Mouse (Mus musculus) embryonic facial prominence, embryonic 15.5 days (tissue): ENCODE results near the gene D11Wsu47e. TPM values are rescaled to one million over a fixed set of nuclear protein-coding genes. Genes with fewer than 3 reads are reported as not detected.

ENCODE experiments used
- ATAC-seq: fragments of 200-750 bp; cut with Nextera tagmentation; 2 replicates; pipeline ENCODE4 v1.8.0; 2017; ENCODE audit warnings: low read depth, moderate TSS enrichment; ENCODE audit not compliant: insufficient number of reproducible peaks, low FRiP score, low TSS enrichment
- H3K27ac ChIP-seq: fragments of 300-500 bp; sonication (generic); replicated peaks from 2 replicates; pipeline ENCODE4 v1.5.1; 2015; ENCODE audit warnings: mild to moderate bottlenecking, inconsistent platforms
- H3K27me3 ChIP-seq: fragments of 300-500 bp; sonication (generic); 2 replicates; pipeline ENCODE4 v1.6.1; 2015; ENCODE audit warnings: inconsistent platforms
- H3K36me3 ChIP-seq: fragments of 300-500 bp; sonication (generic); 2 replicates; pipeline ENCODE4 v1.6.1; 2015; ENCODE audit warnings: mild to moderate bottlenecking, inconsistent platforms
- H3K4me1 ChIP-seq: fragments of 300-500 bp; sonication (generic); 2 replicates; pipeline ENCODE4 v1.6.1; 2015; ENCODE audit warnings: inconsistent platforms
- H3K4me2 ChIP-seq: fragments of 300-500 bp; sonication (generic); replicated peaks from 2 replicates; pipeline ENCODE4 v1.6.1; 2015; ENCODE audit warnings: mild to moderate bottlenecking, inconsistent platforms
- H3K4me3 ChIP-seq: fragments of 300-500 bp; sonication (generic); replicated peaks from 2 replicates; pipeline ENCODE4 v1.5.1; 2015; ENCODE audit warnings: mild to moderate bottlenecking, inconsistent platforms
- H3K9ac ChIP-seq: fragments of 300-500 bp; sonication (generic); 2 replicates; pipeline ENCODE4 v1.6.1; 2015; ENCODE audit warnings: inconsistent platforms
- H3K9me3 ChIP-seq: fragments of 300-500 bp; sonication (generic); replicated peaks from 2 replicates; pipeline ENCODE4 v1.6.1; 2016; ENCODE audit warnings: inconsistent platforms
- WGBS: fragments of 180-500 bp; shearing (Covaris S2); methylation state at CpG from one replicate; pipeline ENCODE4 v1.1.7; 2015; 5-methylcytosine and 5-hydroxymethylcytosine counted together
- polyA plus RNA-seq: library from polyadenylated mRNA; unstranded; fragments of >200 nt; fragmentation: Nextera tagmentation; extraction: Ambion mirVana; gene quantifications from 2 replicates; pipeline ENCODE4 v1.2.1, GENCODE M21; 2015

The D11Wsu47e gene
- polyA plus RNA-seq, 1 experiment from 2014 or later = 19.6 TPM

DNA sequence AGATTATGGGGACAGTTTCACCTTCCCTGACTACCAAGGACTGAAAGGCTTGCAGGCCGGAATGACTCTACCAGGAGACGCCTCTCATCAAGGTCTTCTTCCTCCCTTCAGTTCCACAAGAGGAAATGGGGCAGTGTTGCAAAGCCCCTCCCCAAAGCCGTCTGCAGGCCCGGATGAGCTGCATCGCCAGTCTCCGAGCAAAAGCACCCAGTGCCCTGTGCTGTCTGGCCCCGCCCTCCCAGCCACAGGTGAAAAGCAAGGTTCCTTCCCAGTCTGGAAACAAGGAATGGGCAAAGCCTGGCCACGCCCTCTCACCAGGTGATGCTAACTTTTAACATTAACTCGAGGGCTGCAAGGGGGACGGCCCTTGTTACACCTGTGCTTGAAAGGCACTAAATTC is 17.6 kb upstream of the D11Wsu47e start:
- Histone ChIP-seq H3K4me2 (no peak overlapping the region), H3K9me3 (no peaks in the 10 kb centered on the region), H3K27ac (0 out of 2 replicates have a peak overlapping the region, but pooled peaks have one; percentile 8), H3K27me3 (no peaks in the 10 kb centered on the region), H3K9ac (no peak overlapping the region), H3K36me3 (peaks cover 40% of the 10 kb centered on the region), H3K4me1 (peaks cover 21% of the 10 kb centered on the region), H3K4me3 (no peak overlapping the region)
- ATAC-seq = no peak
- WGBS = 48% methylated on average over 10 of the region's 10 CpGs

DNA sequence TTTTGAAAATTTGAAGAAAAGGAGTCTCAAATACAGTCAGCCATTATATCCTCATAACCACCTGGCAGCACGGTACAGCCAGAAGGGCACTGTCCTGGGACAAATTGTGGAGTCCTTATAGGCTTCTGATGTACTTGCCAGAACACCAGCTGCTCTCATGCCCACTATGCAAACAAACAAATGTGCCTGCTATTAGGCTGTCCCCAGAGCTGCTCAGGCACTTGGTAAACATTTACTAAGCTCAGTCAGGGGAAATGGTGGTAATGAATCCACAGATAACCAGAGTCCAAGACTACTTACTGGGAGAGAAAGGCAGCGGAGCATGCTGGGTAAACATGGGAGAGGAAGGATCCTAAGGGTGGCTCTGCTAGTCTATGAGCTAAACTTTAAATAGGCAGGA is 17.1 kb upstream of the D11Wsu47e start:
- ATAC-seq = 0 out of 2 replicates have a peak, but pooled peaks have one; percentile 39
- Histone ChIP-seq H3K36me3 (peaks cover 40% of the 10 kb centered on the region), H3K4me2 (no peak overlapping the region), H3K27ac (no peak overlapping the region), H3K4me1 (peaks cover 21% of the 10 kb centered on the region), H3K27me3 (no peaks in the 10 kb centered on the region), H3K9me3 (no peaks in the 10 kb centered on the region), H3K9ac (no peak overlapping the region), H3K4me3 (no peak overlapping the region)
- 70% methylated on average over 2 of the region's 2 CpGs for WGBS

DNA sequence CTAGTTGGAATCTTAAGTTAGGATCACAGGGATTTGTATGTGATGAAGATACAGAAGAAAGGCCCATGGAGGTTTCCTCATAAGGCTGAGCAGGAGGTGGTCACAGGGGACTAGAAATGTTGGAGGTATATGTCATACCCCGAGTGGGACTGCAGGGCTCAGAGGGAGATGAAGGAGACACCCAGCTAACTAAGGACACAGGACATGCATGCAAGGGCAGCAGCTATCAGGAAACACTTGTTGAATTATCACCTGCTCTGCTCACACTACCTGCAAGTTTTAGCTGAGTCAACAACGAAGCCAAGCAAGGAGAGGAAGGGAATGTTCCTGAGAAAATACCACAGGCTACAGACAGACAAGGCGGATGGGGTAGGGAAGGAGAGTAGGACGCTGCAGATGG is 16.5 kb upstream of the D11Wsu47e start:
- Histone ChIP-seq H3K9ac (no peak overlapping the region), H3K27me3 (no peaks in the 10 kb centered on the region), H3K36me3 (peaks cover 39% of the 10 kb centered on the region), H3K4me2 (no peak overlapping the region), H3K27ac (0 out of 2 replicates have a peak overlapping the region, but pooled peaks have one; percentile 13), H3K4me3 (no peak overlapping the region), H3K4me1 (peaks cover 21% of the 10 kb centered on the region), H3K9me3 (no peaks in the 10 kb centered on the region)
- no peak for ATAC-seq
- 72% methylated on average over 4 of the region's 4 CpGs for WGBS

DNA sequence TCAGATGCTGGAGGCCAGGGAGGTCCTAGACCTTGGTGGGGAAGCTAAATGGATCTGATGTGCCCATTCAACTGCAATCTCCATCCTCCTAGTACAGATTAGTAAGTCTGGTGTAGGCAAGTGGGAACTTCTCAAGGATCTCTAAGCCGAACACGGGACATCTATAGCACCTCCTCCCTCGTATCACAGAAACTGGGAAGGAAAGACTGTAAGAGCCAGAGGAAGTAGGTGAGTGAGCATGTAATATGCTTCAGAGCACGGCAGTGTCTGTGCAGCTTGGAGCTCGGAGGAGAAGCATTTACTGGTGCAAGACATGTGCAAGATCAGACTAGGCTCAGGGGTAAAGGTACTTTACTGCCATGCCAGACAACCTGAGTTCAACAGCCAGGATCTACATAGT is 15.4 kb upstream of the D11Wsu47e start:
- no peak overlapping the region for H3K4me2 ChIP-seq
- no peak for ATAC-seq
- 82% methylated on average over 5 of the region's 5 CpGs for WGBS
- no peaks in the 10 kb centered on the region for H3K9me3 ChIP-seq
- peaks cover 42% of the 10 kb centered on the region for H3K36me3 ChIP-seq
- 0 out of 2 replicates have a peak overlapping the region, but pooled peaks have one; percentile 12 for H3K27ac ChIP-seq
- H3K4me3 ChIP-seq = no peak overlapping the region
- H3K9ac ChIP-seq = no peak overlapping the region
- peaks cover 25% of the 10 kb centered on the region for H3K4me1 ChIP-seq
- no peaks in the 10 kb centered on the region for H3K27me3 ChIP-seq

DNA sequence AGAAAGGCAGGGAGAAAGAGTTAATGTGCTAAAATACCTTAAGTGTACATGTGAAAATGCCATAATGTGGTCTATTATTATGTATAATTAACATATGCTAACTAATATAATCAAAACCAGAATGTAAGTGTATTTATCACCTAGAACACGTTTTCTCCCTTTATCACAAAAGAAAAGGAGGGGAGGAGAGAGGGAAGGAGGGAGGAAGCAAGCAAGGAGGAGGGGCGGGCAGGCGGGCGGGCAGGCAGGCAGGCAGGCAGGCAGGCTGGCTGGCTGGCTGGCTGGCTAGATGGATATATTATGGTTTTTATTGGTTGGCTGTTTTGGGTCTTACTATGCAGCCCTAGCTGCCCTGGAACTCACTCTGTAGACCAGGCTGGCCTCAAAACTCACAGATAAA is 14.5 kb upstream of the D11Wsu47e start:
- no peak for ATAC-seq
- no peaks in the 10 kb centered on the region for H3K9me3 ChIP-seq
- no peak overlapping the region for H3K4me3 ChIP-seq
- H3K27ac ChIP-seq = no peak overlapping the region
- H3K4me2 ChIP-seq = no peak overlapping the region
- H3K9ac ChIP-seq = no peak overlapping the region
- 66% methylated on average over 4 of the region's 4 CpGs for WGBS
- no peaks in the 10 kb centered on the region for H3K27me3 ChIP-seq
- H3K4me1 ChIP-seq = peaks cover 26% of the 10 kb centered on the region
- H3K36me3 ChIP-seq = peaks cover 46% of the 10 kb centered on the region

- 91% methylated on average over 4 of the region's 4 CpGs for WGBS
- H3K27ac ChIP-seq = no peak overlapping the region
- no peaks in the 10 kb centered on the region for H3K27me3 ChIP-seq
- ATAC-seq = no peak
- H3K4me3 ChIP-seq = no peak overlapping the region
- H3K36me3 ChIP-seq = peaks cover 55% of the 10 kb centered on the region
- H3K4me1 ChIP-seq = peaks cover 28% of the 10 kb centered on the region
- no peak overlapping the region for H3K4me2 ChIP-seq
- H3K9me3 ChIP-seq = no peaks in the 10 kb centered on the region
- H3K9ac ChIP-seq = no peak overlapping the region
These were observed 10.6 kb upstream of the D11Wsu47e start for GRCm38 (mm10) chr11:113673614-113674013.

- no peak overlapping the region for H3K27ac ChIP-seq
- 86% methylated on average over 5 of the region's 5 CpGs for WGBS
- no peak overlapping the region for H3K4me3 ChIP-seq
- no peaks in the 10 kb centered on the region for H3K27me3 ChIP-seq
- no peak overlapping the region for H3K4me2 ChIP-seq
- H3K9me3 ChIP-seq = no peaks in the 10 kb centered on the region
- peaks cover 45% of the 10 kb centered on the region for H3K36me3 ChIP-seq
- peak; percentile 64; the same call in 1 of the 2 replicates for ATAC-seq
- no peak overlapping the region for H3K9ac ChIP-seq
- peaks cover 26% of the 10 kb centered on the region for H3K4me1 ChIP-seq
These were observed 9.6 kb upstream of the D11Wsu47e start for GRCm38 (mm10) chr11:113674595-113674994.

- H3K4me3 ChIP-seq = no peak overlapping the region
- H3K9ac ChIP-seq = no peak overlapping the region
- H3K36me3 ChIP-seq = peaks cover 41% of the 10 kb centered on the region
- H3K9me3 ChIP-seq = no peaks in the 10 kb centered on the region
- no peaks in the 10 kb centered on the region for H3K27me3 ChIP-seq
- peak overlapping the region; percentile 75 for H3K27ac ChIP-seq
- peaks cover 30% of the 10 kb centered on the region for H3K4me1 ChIP-seq
- 64% methylated on average over 2 of the region's 2 CpGs for WGBS
- peak; percentile 51; the same call in 1 of the 2 replicates for ATAC-seq
- no peak overlapping the region for H3K4me2 ChIP-seq
These were observed 7.4 kb upstream of the D11Wsu47e start for GRCm38 (mm10) chr11:113676847-113677246.

- Histone ChIP-seq H3K4me3 (no peak overlapping the region), H3K36me3 (peaks cover 36% of the 10 kb centered on the region), H3K4me1 (peaks cover 30% of the 10 kb centered on the region), H3K27me3 (no peaks in the 10 kb centered on the region), H3K9ac (no peak overlapping the region), H3K4me2 (no peak overlapping the region), H3K27ac (peak overlapping the region; percentile 75), H3K9me3 (no peaks in the 10 kb centered on the region)
- no peak for ATAC-seq
- 76% methylated on average over 2 of the region's 2 CpGs for WGBS
These were observed 6.8 kb upstream of the D11Wsu47e start for GRCm38 (mm10) chr11:113677378-113677777.

- no peak for ATAC-seq
- Histone ChIP-seq H3K36me3 (peaks cover 28% of the 10 kb centered on the region), H3K27ac (peak overlapping the region; percentile 75), H3K4me2 (no peak overlapping the region), H3K27me3 (no peaks in the 10 kb centered on the region), H3K4me1 (peaks cover 34% of the 10 kb centered on the region), H3K9me3 (no peaks in the 10 kb centered on the region), H3K9ac (no peak overlapping the region), H3K4me3 (no peak overlapping the region)
- WGBS = 79% methylated on average over 8 of the region's 8 CpGs
These were observed 5.8 kb upstream of the D11Wsu47e start for GRCm38 (mm10) chr11:113678373-113678772.

DNA sequence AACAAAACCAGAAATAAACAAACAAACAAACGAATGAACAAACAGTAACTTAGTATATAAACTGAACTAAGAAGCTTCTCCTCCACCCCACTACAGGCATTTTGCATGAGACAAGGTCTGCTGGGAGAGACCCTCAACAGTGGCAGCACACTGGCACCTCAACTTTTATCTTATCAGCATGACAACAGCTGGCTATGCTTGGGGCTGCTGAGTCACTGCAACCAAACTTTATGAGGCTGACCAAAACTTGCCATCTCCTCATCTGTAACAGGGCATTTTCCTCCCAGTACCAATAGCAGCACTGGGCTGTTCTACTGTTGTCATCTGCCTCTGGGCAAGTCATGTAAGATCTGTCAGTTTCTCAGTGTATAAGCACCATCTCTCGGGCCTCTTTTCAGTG is 3.3 kb upstream of the D11Wsu47e start:
- H3K36me3 ChIP-seq = peaks cover 10% of the 10 kb centered on the region
- no peak overlapping the region for H3K9ac ChIP-seq
- 81% methylated on average over 2 of the region's 2 CpGs for WGBS
- no peak for ATAC-seq
- no peaks in the 10 kb centered on the region for H3K9me3 ChIP-seq
- no peak overlapping the region for H3K4me2 ChIP-seq
- H3K4me1 ChIP-seq = peaks cover 39% of the 10 kb centered on the region
- H3K27me3 ChIP-seq = no peaks in the 10 kb centered on the region
- H3K4me3 ChIP-seq = no peak overlapping the region
- no peak overlapping the region for H3K27ac ChIP-seq

DNA sequence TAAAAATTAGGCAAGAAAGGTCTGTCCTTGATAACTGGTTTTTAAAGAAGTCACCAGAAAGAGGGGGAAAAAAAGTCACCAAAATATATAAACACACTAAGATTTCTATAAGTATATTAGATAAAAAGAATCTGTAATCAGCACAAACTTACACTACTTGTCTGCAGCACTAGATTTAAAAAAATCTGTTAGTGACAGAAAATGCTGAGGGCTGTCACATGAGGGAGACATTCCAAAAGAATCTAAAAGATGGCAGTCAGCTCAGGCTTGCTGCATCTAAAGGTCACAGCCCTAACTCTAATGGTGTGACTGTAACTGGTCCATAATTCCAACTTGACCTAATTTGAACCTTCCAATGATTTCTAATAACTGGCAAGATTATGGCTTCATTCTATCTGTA is 2.2 kb upstream of the D11Wsu47e start:
- Histone ChIP-seq H3K27ac (no peak overlapping the region), H3K27me3 (no peaks in the 10 kb centered on the region), H3K9me3 (no peaks in the 10 kb centered on the region), H3K4me3 (no peak overlapping the region), H3K4me1 (peaks cover 42% of the 10 kb centered on the region), H3K9ac (no peak overlapping the region), H3K4me2 (peak overlapping the region; percentile 87; the same call in 1 of the 2 replicates), H3K36me3 (0 out of 2 replicates have a peak, but pooled peaks cover 3% of the 10 kb centered on the region)
- no peak for ATAC-seq
